Mouse (Mus musculus) natural killer cell, adult 2 months (primary cell): ENCODE measurements around the gene Gabrg1.

Source experiments
- DNase-seq, 2 experiments: peaks; one replicate each; pipeline ENCODE4 v3.0.0; 2022; ENCODE audit warnings: low spot score in 2 of 2

Gene Gabrg1

GRCm38 (mm10) chr5:70842192-70843095, at the start of gene Gabrg1:
Gabrg1 (minus strand) TSS chr5:70842617.
- DNase-seq = no peak

- DNase-seq = no peak
These were observed 41.6 kb upstream of the Gabrg1 start for GRCm38 (mm10) chr5:70884026-70884425.

GRCm38 (mm10) chr5:70870081-70870480, 27.7 kb upstream of the Gabrg1 start:
- DNase-seq = no peak

- DNase-seq = no peak
These were observed 798 bp upstream of the Gabrg1 start for GRCm38 (mm10) chr5:70843096-70843734.

GRCm38 (mm10) chr5:70818681-70819080, 23.7 kb downstream of the Gabrg1 start:
- no peak for DNase-seq

GRCm38 (mm10) chr5:70736156-70736555, 106.3 kb downstream of the Gabrg1 start:
- DNase-seq = no peak

GRCm38 (mm10) chr5:70704361-70704760, 138.1 kb downstream of the Gabrg1 start:
- no peak for DNase-seq
